Mouse (Mus musculus) C2C12 (cell line): ENCODE results near the gene Mettl8. TPM values are rescaled to one million over a fixed set of nuclear protein-coding genes. Genes with fewer than 3 reads are reported as not detected.

ENCODE experiments used
- H3K27me3 ChIP-seq: one replicate; pipeline ENCODE4 v1.6.1; 2011; ENCODE audit not compliant: control insufficient read depth, insufficient read depth, insufficient read length
- H3K36me3 ChIP-seq: one replicate; pipeline ENCODE4 v1.6.1; 2011; ENCODE audit not compliant: control insufficient read depth, insufficient read depth
- H3K4me3 ChIP-seq: one replicate; pipeline ENCODE4 v1.5.1; 2011; ENCODE audit warnings: mild to moderate bottlenecking, control low read depth; ENCODE audit not compliant: poor library complexity, insufficient read depth, severe bottlenecking
- H3K79me2 ChIP-seq: one replicate; pipeline ENCODE4 v1.6.1; 2011; ENCODE audit not compliant: control insufficient read depth, insufficient read depth
- H3K79me3 ChIP-seq: one replicate; pipeline ENCODE4 v1.6.1; 2011; ENCODE audit warnings: low read depth, control low read depth
- H3ac ChIP-seq: one replicate; pipeline ENCODE3; 2011; ENCODE audit warnings: low read depth; ENCODE audit not compliant: control insufficient read depth, insufficient read length
- CEBPB ChIP-seq: IDR thresholded peaks from one replicate; pipeline ENCODE4 v1.6.1; 2011; ENCODE audit warnings: low read depth, mild to moderate bottlenecking, control low read depth, moderate library complexity
- CTCF ChIP-seq: IDR thresholded peaks from one replicate; pipeline ENCODE4 v1.5.1; 2011; ENCODE audit not compliant: control insufficient read depth, insufficient read depth, insufficient read length
- FOSL1 ChIP-seq: IDR thresholded peaks from one replicate; pipeline ENCODE4 v1.8.0; 2011; ENCODE audit warnings: mild to moderate bottlenecking, low read length; ENCODE audit not compliant: poor library complexity, insufficient read depth, severe bottlenecking
- MAX ChIP-seq: IDR thresholded peaks from one replicate; pipeline ENCODE4 v1.6.1; 2011; ENCODE audit warnings: mild to moderate bottlenecking, control low read depth
- MYOD1 ChIP-seq: IDR thresholded peaks from one replicate; pipeline ENCODE4 v1.6.1; 2011; ENCODE audit warnings: low read depth; ENCODE audit not compliant: control insufficient read depth, insufficient read length
- MYOG ChIP-seq: IDR thresholded peaks from one replicate; pipeline ENCODE4 v1.6.1; 2011; ENCODE audit not compliant: control insufficient read depth, insufficient read length; ENCODE audit errors: extremely low read depth
- USF1 ChIP-seq: IDR thresholded peaks from one replicate; pipeline ENCODE4 v1.6.1; 2011; ENCODE audit warnings: low read depth, mild to moderate bottlenecking, control low read depth, moderate library complexity
- polyA plus RNA-seq: library from polyadenylated mRNA; unstranded; fragments of >200 nt; fragmentation: generic; extraction: Trizol; gene quantifications from one replicate; pipeline ENCODE4 v1.2.1, GENCODE M21; 2012; ENCODE audit warnings: missing spikeins

Mettl8 gene
- polyA plus RNA-seq, 1 experiment: 8.5 TPM

DNA sequence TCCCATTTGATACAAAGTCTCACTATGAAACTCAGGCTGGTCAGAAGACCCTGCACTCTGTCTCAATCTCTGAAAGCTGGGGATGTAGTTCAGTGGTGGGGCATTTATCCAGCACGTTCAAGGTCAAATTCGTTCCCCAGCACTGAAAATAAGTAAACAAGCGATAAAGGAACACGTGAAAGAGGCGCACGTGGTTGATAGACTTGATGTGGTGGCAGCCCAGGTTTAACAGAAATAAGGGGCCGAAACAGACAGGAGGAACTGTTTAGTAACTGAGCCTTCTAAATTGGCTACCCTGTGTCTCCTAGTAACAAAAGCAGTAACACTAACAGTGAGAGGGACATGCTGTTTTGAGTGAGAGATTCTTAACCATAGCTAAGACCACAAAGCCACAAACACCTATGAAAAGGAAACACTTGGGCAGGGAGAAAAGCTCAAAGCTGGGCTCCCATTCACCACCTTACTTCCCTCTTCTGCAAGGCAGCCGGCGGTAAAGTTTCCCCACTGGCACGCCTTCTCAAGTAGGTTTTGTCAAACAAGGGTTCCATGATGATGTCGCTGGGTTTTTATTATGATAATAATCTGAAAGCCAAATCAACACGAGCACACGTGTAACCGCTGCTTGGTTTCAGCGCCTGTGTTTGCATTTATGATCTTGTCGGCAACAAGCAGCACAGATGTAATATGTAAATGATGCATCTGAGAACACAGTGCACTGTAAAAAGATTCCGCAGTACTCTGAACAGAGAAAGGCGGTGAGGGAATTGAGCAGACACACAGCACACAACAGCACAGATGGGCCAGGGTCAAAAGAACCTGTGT, 23.2 kb downstream of the Mettl8 start:
- Histone ChIP-seq H3K36me3 (no peaks in the 10 kb centered on the region), H3K79me2 (no peaks in the 10 kb centered on the region), H3K4me3 (no peak overlapping the region), H3K27me3 (no peaks in the 10 kb centered on the region), H3ac (no peak overlapping the region), H3K79me3 (no peaks in the 10 kb centered on the region)
- TF ChIP-seq MAX: no peak
- TF ChIP-seq MYOD1: no peak
- no peak for TF ChIP-seq USF1
- TF ChIP-seq MYOG: no peak
- TF ChIP-seq CTCF: no peak
- TF ChIP-seq FOSL1: no peak
- no peak for TF ChIP-seq CEBPB

DNA sequence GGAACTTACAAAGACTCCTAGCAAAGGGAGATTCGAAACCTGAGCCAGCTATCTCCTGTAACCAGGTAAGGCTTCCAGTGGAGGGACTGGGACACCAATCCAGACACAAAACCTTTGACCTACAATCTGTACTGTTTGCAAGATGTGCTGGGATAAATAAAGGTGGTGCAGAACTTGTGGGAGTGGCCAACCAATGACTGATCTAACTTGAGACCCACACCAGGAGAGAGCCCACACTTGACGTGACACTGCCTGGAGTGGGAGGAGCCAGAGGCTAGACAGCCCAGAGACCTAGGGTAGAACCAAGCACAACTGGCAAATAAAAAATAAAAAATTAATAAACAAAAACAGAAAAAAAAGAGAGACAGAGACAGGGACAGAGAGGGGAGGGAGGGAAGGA, 24.7 kb downstream of the Mettl8 start:
- Histone ChIP-seq H3ac (no peak overlapping the region), H3K79me2 (no peaks in the 10 kb centered on the region), H3K79me3 (no peaks in the 10 kb centered on the region), H3K36me3 (no peaks in the 10 kb centered on the region), H3K4me3 (no peak overlapping the region), H3K27me3 (no peaks in the 10 kb centered on the region)
- TF ChIP-seq USF1 (no peak), CTCF (no peak), MYOG (no peak), FOSL1 (no peak), CEBPB (no peak), MAX (no peak), MYOD1 (no peak)

DNA sequence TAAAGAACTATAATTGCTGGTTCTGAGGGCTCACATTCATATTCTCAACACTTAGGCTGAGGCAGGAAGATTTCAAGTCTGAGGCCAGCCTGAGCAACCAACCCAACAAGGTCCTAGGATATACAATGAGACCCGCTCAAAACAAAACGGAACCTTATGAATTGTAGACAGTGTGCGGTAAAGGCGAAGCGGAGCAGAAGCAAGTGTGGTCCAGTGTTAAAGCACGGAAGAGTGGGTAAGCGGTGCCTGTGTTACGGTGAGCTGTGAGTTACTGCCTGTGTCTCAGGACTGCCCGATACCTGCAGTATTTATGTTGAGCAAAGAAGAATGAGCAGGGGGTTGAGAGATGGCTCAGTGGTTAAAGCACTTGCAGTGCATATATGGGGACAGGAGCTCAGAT, 27.8 kb downstream of the Mettl8 start:
- no peak overlapping the region for H3ac ChIP-seq
- H3K27me3 ChIP-seq: no peaks in the 10 kb centered on the region
- H3K79me2 ChIP-seq: no peaks in the 10 kb centered on the region
- no peaks in the 10 kb centered on the region for H3K79me3 ChIP-seq
- TF ChIP-seq CTCF: no peak
- no peak for TF ChIP-seq USF1
- no peak for TF ChIP-seq MYOG
- TF ChIP-seq MAX: no peak
- no peak for TF ChIP-seq MYOD1
- TF ChIP-seq FOSL1: no peak
- TF ChIP-seq CEBPB: no peak
- H3K36me3 ChIP-seq: no peaks in the 10 kb centered on the region
- no peak overlapping the region for H3K4me3 ChIP-seq

DNA sequence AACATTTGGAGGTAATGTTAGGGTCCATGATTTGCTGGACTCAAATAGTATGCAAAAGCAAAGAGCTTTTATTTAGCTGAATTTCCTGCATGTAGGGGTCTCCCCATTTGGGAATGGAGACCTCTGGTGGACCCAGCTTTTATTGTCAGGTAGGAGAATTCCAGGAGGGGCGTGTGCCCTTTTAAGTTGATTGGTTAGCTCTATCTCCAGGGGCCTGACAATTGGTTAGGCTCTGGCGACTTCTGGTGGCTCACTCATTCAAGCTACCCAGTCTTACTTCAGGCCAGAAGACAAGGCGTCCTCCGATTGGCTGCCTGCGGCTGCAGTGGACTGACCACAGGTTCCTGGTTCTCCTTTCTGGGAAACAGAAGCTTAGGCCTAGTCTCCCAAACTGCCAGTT, 28.6 kb downstream of the Mettl8 start:
- Histone ChIP-seq H3K79me3 (no peaks in the 10 kb centered on the region), H3K27me3 (no peaks in the 10 kb centered on the region), H3ac (no peak overlapping the region), H3K4me3 (no peak overlapping the region), H3K36me3 (no peaks in the 10 kb centered on the region), H3K79me2 (no peaks in the 10 kb centered on the region)
- TF ChIP-seq USF1 (no peak), FOSL1 (no peak), CTCF (no peak), MAX (no peak), CEBPB (no peak), MYOD1 (no peak)

DNA sequence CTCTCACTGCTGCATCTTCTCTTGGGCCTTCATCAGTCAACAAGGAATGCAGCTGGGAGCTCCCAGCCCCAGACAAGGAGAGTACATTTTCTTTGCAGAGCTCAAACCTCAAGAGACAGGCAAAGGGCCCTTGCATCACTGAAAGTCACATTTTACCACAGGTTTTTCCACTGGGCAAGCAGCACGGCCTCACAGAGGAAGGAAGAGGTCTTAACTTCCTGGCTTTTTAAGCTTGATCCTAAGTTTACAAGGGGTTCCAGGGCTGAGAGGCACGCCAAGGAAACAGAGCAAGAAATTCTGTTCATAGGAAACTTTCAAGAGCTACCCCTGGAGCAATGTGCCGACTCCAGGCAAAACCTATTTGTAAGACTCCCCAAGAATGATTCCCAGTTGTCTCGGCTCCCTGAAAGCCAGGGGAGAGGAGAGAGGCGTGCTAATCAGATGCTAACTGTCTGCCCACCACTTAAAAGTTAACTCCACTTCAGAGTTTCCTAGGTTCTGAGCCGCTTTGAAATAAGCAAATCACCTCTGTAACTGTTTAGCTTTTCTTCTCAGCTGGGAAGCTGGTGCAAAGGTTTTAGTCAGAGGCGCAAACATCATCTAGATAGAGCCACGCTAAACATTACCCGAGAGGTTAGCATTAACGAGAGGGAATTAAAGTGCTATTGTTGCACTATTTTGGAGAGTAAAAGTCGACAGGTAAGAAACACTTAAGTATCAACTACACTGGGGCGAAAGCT, 29.6 kb downstream of the Mettl8 start:
- H3K79me2 ChIP-seq: no peaks in the 10 kb centered on the region
- no peak overlapping the region for H3ac ChIP-seq
- TF ChIP-seq MYOG: no peak
- no peak for TF ChIP-seq CEBPB
- TF ChIP-seq USF1: no peak
- no peak for TF ChIP-seq CTCF
- TF ChIP-seq FOSL1: no peak
- TF ChIP-seq MYOD1: no peak
- TF ChIP-seq MAX: no peak
- no peaks in the 10 kb centered on the region for H3K27me3 ChIP-seq
- no peak overlapping the region for H3K4me3 ChIP-seq
- H3K79me3 ChIP-seq: no peaks in the 10 kb centered on the region
- H3K36me3 ChIP-seq: no peaks in the 10 kb centered on the region
